Mouse (Mus musculus) limb, embryonic 14.5 days (tissue): ENCODE results near the gene Otop2. TPM values are rescaled to one million over a fixed set of nuclear protein-coding genes. Genes with fewer than 3 reads are reported as not detected.

Experiments used
- ATAC-seq: fragments of 200-750 bp; cut with Nextera tagmentation; 2 replicates; pipeline ENCODE4 v1.8.0; 2017; ENCODE audit warnings: low read depth, moderate number of reproducible peaks, moderate TSS enrichment; ENCODE audit not compliant: low FRiP score
- DNase-seq: peaks from one replicate; pipeline ENCODE4 v3.0.0-alpha.2; 2015; ENCODE audit warnings: low spot score
- H3K27ac ChIP-seq: fragments of 300-500 bp; sonication (generic); replicated peaks from 2 replicates; pipeline ENCODE4 v1.5.1; 2014; ENCODE audit warnings: low read depth, mild to moderate bottlenecking, low read length, moderate library complexity, mixed read lengths
- H3K27me3 ChIP-seq: fragments of 300-500 bp; sonication (generic); 2 replicates; pipeline ENCODE4 v1.6.1; 2014; ENCODE audit warnings: low read length, mixed read lengths; ENCODE audit not compliant: control insufficient read depth, insufficient read depth
- H3K36me3 ChIP-seq: fragments of 300-500 bp; sonication (generic); 2 replicates; pipeline ENCODE4 v1.6.1; 2014; ENCODE audit warnings: mild to moderate bottlenecking, low read length, moderate library complexity, mixed read lengths; ENCODE audit not compliant: control insufficient read depth, insufficient read depth
- H3K4me1 ChIP-seq: fragments of 300-500 bp; sonication (generic); 2 replicates; pipeline ENCODE4 v1.6.1; 2014; ENCODE audit warnings: antibody characterized with exemption, low read length, mixed read lengths; ENCODE audit not compliant: control insufficient read depth, insufficient read depth
- H3K4me2 ChIP-seq: fragments of 300-500 bp; sonication (generic); replicated peaks from 2 replicates; pipeline ENCODE4 v1.6.1; 2014; ENCODE audit warnings: low read depth, mild to moderate bottlenecking, low read length, moderate library complexity; ENCODE audit not compliant: severe bottlenecking
- H3K4me3 ChIP-seq: fragments of 300-500 bp; sonication (generic); replicated peaks from 2 replicates; pipeline ENCODE4 v1.5.1; 2014; ENCODE audit warnings: low read length
- H3K9ac ChIP-seq: fragments of 300-500 bp; sonication (generic); 2 replicates; pipeline ENCODE4 v1.6.1; 2014; ENCODE audit warnings: mild to moderate bottlenecking, low read depth, low read length, moderate library complexity; ENCODE audit not compliant: severe bottlenecking
- H3K9me3 ChIP-seq: fragments of 300-500 bp; sonication (generic); 2 replicates; pipeline ENCODE4 v1.6.1; 2016; ENCODE audit warnings: low read length; ENCODE audit not compliant: control insufficient read depth
- POLR2A ChIP-seq: fragments of 200-500 bp; IDR thresholded peaks from 2 replicates; pipeline ENCODE4 v1.8.0; 2012; ENCODE audit warnings: inconsistent platforms, mild to moderate bottlenecking, moderate library complexity, borderline replicate concordance; ENCODE audit not compliant: insufficient read depth, insufficient read length; ENCODE audit errors: extremely low read depth
- whole genome bisulfite sequencing: fragments of 180-500 bp; shearing (Covaris S2); extraction: QIAGEN DNeasy Blood & Tissue Kit; methylation state at CpG from one replicate; pipeline ENCODE4 v1.1.7; 2014; 5-methylcytosine and 5-hydroxymethylcytosine counted together
- polyA plus RNA-seq, 2 experiments: library from polyadenylated mRNA; depleted of rRNA in 1 of 2; stranded (reverse) in 1 of 2; unstranded in 1 of 2; fragments of >200 nt; fragmentation: Nextera tagmentation in 1 of 2; extraction: Ambion mirVana in 1 of 2; gene quantifications; 2 replicates each; pipeline versions ENCODE4 v1.2.1 to v1.2.3; 2012 to 2014

Otop2 gene
- polyA plus RNA-seq, 2 experiments = 0.19 to 0.29 TPM

- H3K9ac ChIP-seq = no peak overlapping the region
- no peak overlapping the region for H3K27ac ChIP-seq
- H3K4me1 ChIP-seq = peaks cover 10% of the 10 kb centered on the region
- DNase-seq (no peak), ATAC-seq (no peak)
- 7% methylated on average over 39 of the region's 39 CpGs for WGBS
- H3K36me3 ChIP-seq = peaks cover 11% of the 10 kb centered on the region
- peak overlapping the region; percentile 31 for H3K4me2 ChIP-seq
- no peaks in the 10 kb centered on the region for H3K9me3 ChIP-seq
- no peak for TF ChIP-seq POLR2A
- H3K4me3 ChIP-seq = peak overlapping the region; percentile 20
- peaks cover 85% of the 10 kb centered on the region for H3K27me3 ChIP-seq
These were observed 41.9 kb upstream of the Otop2 start for GRCm38 (mm10) chr11:115264862-115265668.

GRCm38 (mm10) chr11:115265771-115266399 is 41.1 kb upstream of the Otop2 start:
- Histone ChIP-seq H3K27me3 (peaks cover 77% of the 10 kb centered on the region), H3K9me3 (no peaks in the 10 kb centered on the region), H3K27ac (no peak overlapping the region), H3K4me3 (0 out of 2 replicates have a peak overlapping the region, but pooled peaks have one; percentile 38), H3K36me3 (peaks cover 11% of the 10 kb centered on the region), H3K4me2 (no peak overlapping the region), H3K9ac (no peak overlapping the region), H3K4me1 (peaks cover 10% of the 10 kb centered on the region)
- WGBS = 5% methylated on average over 20 of the region's 20 CpGs
- DNase-seq (no peak), ATAC-seq (no peak)
- TF ChIP-seq POLR2A = no peak

GRCm38 (mm10) chr11:115266400-115266778 is 40.6 kb upstream of the Otop2 start:
- H3K27me3 ChIP-seq = peaks cover 73% of the 10 kb centered on the region
- WGBS = 1% methylated on average over 21 of the region's 22 CpGs
- H3K36me3 ChIP-seq = peaks cover 11% of the 10 kb centered on the region
- DNase-seq (no peak), ATAC-seq (no peak)
- no peaks in the 10 kb centered on the region for H3K9me3 ChIP-seq
- H3K4me1 ChIP-seq = peaks cover 10% of the 10 kb centered on the region
- 0 out of 2 replicates have a peak overlapping the region, but pooled peaks have one; percentile 38 for H3K9ac ChIP-seq
- peak overlapping the region; percentile 64 for H3K4me2 ChIP-seq
- TF ChIP-seq POLR2A = no peak
- peak overlapping the region; percentile 38 for H3K4me3 ChIP-seq
- H3K27ac ChIP-seq = no peak overlapping the region

GRCm38 (mm10) chr11:115267061-115267883 is 39.7 kb upstream of the Otop2 start, which contains the start of gene Grin2c:
Gene Grin2c, minus strand, starts transcription at chr11:115267243.
- TF ChIP-seq POLR2A = no peak
- Histone ChIP-seq H3K27ac (no peak within 1 kb of the TSS), H3K27me3 (peaks cover 64% of the 10 kb centered on the region), H3K36me3 (peaks cover 17% of the 10 kb centered on the region), H3K4me2 (peak within 1 kb of the TSS; percentile 64), H3K4me1 (peaks cover 10% of the 10 kb centered on the region), H3K9ac (peak within 1 kb of the TSS; percentile 38; the same call in 1 of the 2 replicates), H3K4me3 (peak within 1 kb of the TSS; percentile 38), H3K9me3 (no peaks in the 10 kb centered on the region)
- ATAC-seq = no peak
- no peak for DNase-seq
- 13% methylated on average over 12 of the region's 50 CpGs for WGBS

- Histone ChIP-seq H3K27me3 (peaks cover 57% of the 10 kb centered on the region), H3K9me3 (no peaks in the 10 kb centered on the region), H3K27ac (no peak overlapping the region), H3K36me3 (peaks cover 17% of the 10 kb centered on the region), H3K4me2 (no peak overlapping the region), H3K4me1 (peaks cover 10% of the 10 kb centered on the region), H3K4me3 (no peak overlapping the region), H3K9ac (no peak overlapping the region)
- ATAC-seq (no peak), DNase-seq (no peak)
- 84% methylated on average over 11 of the region's 11 CpGs for WGBS
- no peak for TF ChIP-seq POLR2A
These were observed 39.0 kb upstream of the Otop2 start for GRCm38 (mm10) chr11:115267958-115268357.
